Mouse (Mus musculus): Measurements from ENCODE around the gene Unc13d.
"Not testable (repeated sequence)": the region's sequence is repeated elsewhere in the genome, so short reads cannot be mapped to it uniquely, and the experiment has no call there.

DNA sequence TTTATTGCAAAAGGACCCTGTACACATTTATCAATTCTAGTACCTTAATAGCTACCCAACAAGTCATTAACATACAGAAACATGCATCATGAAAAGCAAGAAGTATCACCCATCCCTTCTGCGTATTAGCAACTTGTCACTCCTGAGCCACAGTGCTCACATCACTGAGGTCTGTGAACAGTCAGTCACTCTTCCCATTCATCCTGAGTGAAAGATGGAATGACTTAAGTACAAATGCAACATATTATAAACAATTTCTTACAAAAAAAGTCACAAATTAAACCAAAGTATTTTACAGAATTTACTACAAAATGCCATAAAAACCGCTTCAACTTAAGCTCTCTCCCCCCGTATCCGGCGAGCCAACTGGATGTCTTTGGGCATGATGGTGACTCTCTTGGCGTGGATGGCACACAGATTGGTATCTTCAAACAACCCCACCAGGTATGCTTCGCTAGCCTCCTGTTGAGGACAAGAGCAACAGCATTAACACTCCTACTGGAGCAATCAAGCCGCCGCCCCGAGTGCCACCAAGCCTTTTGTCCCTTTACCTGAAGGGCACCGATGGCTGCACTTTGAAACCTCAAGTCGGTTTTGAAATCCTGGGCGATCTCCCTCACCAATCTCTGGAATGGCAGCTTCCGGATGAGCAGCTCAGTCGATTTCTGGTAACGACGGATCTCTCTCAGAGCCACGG lies 54.5 kb downstream of the Unc13d start:
- TF ChIP-seq EP300, CTCF (IDR thresholded peaks at IDR 0.05; ENCODE audit: low read depth): not testable (repeated sequence)

Data from heart, postnatal 0 days (tissue).